Mouse (Mus musculus) adrenal gland, postnatal 14 days (tissue): ENCODE data around the gene Tbc1d2. TPM values are rescaled to one million over a fixed set of nuclear protein-coding genes. Genes with fewer than 3 reads are reported as not detected.

Experiments
- total RNA-seq: library from RNA; stranded (reverse); gene quantifications from 2 replicates; pipeline ENCODE4 v1.2.3, GENCODE M21; 2021

Gene Tbc1d2
- total RNA-seq, 1 experiment from 2014 or later: 2.0 TPM

Other genes with a start within 250 kb of the Tbc1d2 start
- gene Hemgn, start 236.7 kb downstream of the Tbc1d2 start, total RNA-seq: 1.2 and 9.0 TPM in 2 replicates
- gene Anp32b, start 199.3 kb downstream of the Tbc1d2 start, total RNA-seq: 156 and 162 TPM in 2 replicates
- 31.5 and 43.4 TPM in 2 replicates for gene Nans, start 161.0 kb downstream of the Tbc1d2 start, total RNA-seq
- 7.7 and 8.0 TPM in 2 replicates for gene Trim14, start 114.1 kb downstream of the Tbc1d2 start, total RNA-seq
- 3.3 and 5.3 TPM in 2 replicates for gene Coro2a, start 48.0 kb downstream of the Tbc1d2 start, total RNA-seq